Mouse (Mus musculus): ENCODE data around the gene 1520401A03Rik. TPM values are rescaled to one million over a fixed set of nuclear protein-coding genes. Genes with fewer than 3 reads are reported as not detected.
A peak's percentile ranks its signal among the peaks of the same experiment; 100 is the strongest.

1520401A03Rik gene
- total and polyA plus RNA-seq, 2 experiments from 2014 or later, result 0.26 TPM; not detected in 1

DNA sequence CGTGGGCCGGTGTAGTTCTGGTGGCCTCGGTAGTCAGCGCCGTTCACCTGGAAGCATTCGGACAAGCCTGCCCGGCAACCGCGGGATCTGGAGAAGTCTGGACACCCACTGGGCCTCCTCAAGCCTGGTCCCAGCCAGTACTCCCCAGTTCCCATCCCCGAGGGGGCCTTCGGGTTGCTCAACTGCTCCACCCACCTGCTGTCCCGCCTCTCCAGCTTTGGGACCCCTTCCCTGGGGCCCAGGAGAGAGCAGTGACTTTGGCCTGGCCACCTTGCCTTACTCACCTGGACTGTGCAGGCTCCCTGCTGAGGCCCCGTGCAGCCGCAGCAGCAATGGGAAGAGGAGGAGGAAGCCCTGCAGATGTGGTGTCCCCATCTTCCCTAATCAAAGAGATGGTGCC is 22.1 kb upstream of the 1520401A03Rik start:
- H3K4me3 ChIP-seq (ENCODE audit: low read length), result peak overlapping the region; percentile 40; the same call in 1 of the 2 replicates
- H3K27me3 ChIP-seq (ENCODE audit: insufficient read depth, low read length), result peaks cover 48% of the 10 kb centered on the region
- WGBS, result 3% methylated on average over 14 of the region's 14 CpGs
- peaks cover 22% of the 10 kb centered on the region; the same call in 1 of the 2 replicates for H3K4me1 ChIP-seq (ENCODE audit: insufficient read depth, low read length)
- no peak overlapping the region for H3K27ac ChIP-seq
- no peak for ATAC-seq
- TF ChIP-seq CTCF (IDR thresholded peaks at IDR 0.05; ENCODE audit: low read depth), result no peak
- H3K4me2 ChIP-seq (ENCODE audit: low read depth, low read length), result peak overlapping the region; percentile 65
- H3K9ac ChIP-seq (replicated peaks; ENCODE audit: low read length), result no peak overlapping the region
- H3K9me3 ChIP-seq (ENCODE audit: low read length), result no peaks in the 10 kb centered on the region
- H3K36me3 ChIP-seq (ENCODE audit: insufficient read depth, low read length), result no peaks in the 10 kb centered on the region
- no peak for DNase-seq (ENCODE audit: low spot score)

DNA sequence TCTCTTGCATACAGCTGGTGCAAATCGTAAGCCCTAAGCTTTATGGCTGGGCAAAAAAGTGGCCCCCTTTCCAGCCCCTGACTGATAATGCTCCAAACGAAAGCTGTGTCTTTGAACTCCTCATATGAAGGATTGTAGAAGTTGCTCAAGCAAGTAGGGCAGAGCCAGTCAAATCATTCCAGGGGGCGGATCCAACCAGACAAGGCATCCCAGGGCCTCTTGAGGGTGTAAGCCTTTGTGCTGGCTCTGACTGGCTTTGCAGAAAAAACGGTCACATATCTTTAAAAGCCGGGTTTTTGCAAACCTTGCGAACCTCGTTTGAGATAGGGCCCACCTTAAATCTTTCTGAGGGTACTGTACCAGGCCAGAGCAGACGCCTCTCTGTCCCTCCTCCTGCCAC is 21.5 kb upstream of the 1520401A03Rik start:
- peaks cover 25% of the 10 kb centered on the region; the same call in 1 of the 2 replicates for H3K4me1 ChIP-seq (ENCODE audit: insufficient read depth, low read length)
- H3K27ac ChIP-seq, result no peak overlapping the region
- H3K27me3 ChIP-seq (ENCODE audit: insufficient read depth, low read length), result peaks cover 48% of the 10 kb centered on the region
- H3K9me3 ChIP-seq (ENCODE audit: low read length), result no peaks in the 10 kb centered on the region
- no peak for TF ChIP-seq CTCF (IDR thresholded peaks at IDR 0.05; ENCODE audit: low read depth)
- 27% methylated on average over 8 of the region's 8 CpGs for WGBS
- DNase-seq (ENCODE audit: low spot score), result no peak
- no peaks in the 10 kb centered on the region for H3K36me3 ChIP-seq (ENCODE audit: insufficient read depth, low read length)
- ATAC-seq, result no peak
- H3K4me2 ChIP-seq (ENCODE audit: low read depth, low read length), result no peak overlapping the region
- H3K4me3 ChIP-seq (ENCODE audit: low read length), result no peak overlapping the region
- no peak overlapping the region for H3K9ac ChIP-seq (replicated peaks; ENCODE audit: low read length)

GRCm38 (mm10) chr17:23742941-23743340 is 20.4 kb upstream of the 1520401A03Rik start:
- no peak overlapping the region for H3K4me3 ChIP-seq (ENCODE audit: low read length)
- H3K27me3 ChIP-seq (ENCODE audit: insufficient read depth, low read length), result peaks cover 48% of the 10 kb centered on the region
- H3K9ac ChIP-seq (replicated peaks; ENCODE audit: low read length), result no peak overlapping the region
- H3K4me1 ChIP-seq (ENCODE audit: insufficient read depth, low read length), result peaks cover 35% of the 10 kb centered on the region
- H3K36me3 ChIP-seq (ENCODE audit: insufficient read depth, low read length), result no peaks in the 10 kb centered on the region
- H3K27ac ChIP-seq, result no peak overlapping the region
- no peaks in the 10 kb centered on the region for H3K9me3 ChIP-seq (ENCODE audit: low read length)
- DNase-seq (ENCODE audit: low spot score) (no peak), ATAC-seq (no peak)
- no peak for TF ChIP-seq CTCF (IDR thresholded peaks at IDR 0.05; ENCODE audit: low read depth)
- WGBS, result 65% methylated on average over 12 of the region's 12 CpGs
- no peak overlapping the region for H3K4me2 ChIP-seq (ENCODE audit: low read depth, low read length)

GRCm38 (mm10) chr17:23742210-23742793 is 19.7 kb upstream of the 1520401A03Rik start:
- Histone ChIP-seq H3K4me1 (ENCODE audit: insufficient read depth, low read length) (peaks cover 40% of the 10 kb centered on the region), H3K9ac (replicated peaks; ENCODE audit: low read length) (0 out of 2 replicates have a peak overlapping the region, but pooled peaks have one; percentile 17), H3K4me2 (ENCODE audit: low read depth, low read length) (peak overlapping the region; percentile 36; the same call in 1 of the 2 replicates), H3K9me3 (ENCODE audit: low read length) (no peaks in the 10 kb centered on the region), H3K27ac (no peak overlapping the region), H3K36me3 (ENCODE audit: insufficient read depth, low read length) (0 out of 2 replicates have a peak, but pooled peaks cover 4% of the 10 kb centered on the region), H3K4me3 (ENCODE audit: low read length) (peak overlapping the region; percentile 21), H3K27me3 (ENCODE audit: insufficient read depth, low read length) (peaks cover 48% of the 10 kb centered on the region)
- ATAC-seq (no peak), DNase-seq (ENCODE audit: low spot score) (peak; percentile 48)
- WGBS, result 8% methylated on average over 44 of the region's 44 CpGs
- no peak for TF ChIP-seq CTCF (IDR thresholded peaks at IDR 0.05; ENCODE audit: low read depth)

DNA sequence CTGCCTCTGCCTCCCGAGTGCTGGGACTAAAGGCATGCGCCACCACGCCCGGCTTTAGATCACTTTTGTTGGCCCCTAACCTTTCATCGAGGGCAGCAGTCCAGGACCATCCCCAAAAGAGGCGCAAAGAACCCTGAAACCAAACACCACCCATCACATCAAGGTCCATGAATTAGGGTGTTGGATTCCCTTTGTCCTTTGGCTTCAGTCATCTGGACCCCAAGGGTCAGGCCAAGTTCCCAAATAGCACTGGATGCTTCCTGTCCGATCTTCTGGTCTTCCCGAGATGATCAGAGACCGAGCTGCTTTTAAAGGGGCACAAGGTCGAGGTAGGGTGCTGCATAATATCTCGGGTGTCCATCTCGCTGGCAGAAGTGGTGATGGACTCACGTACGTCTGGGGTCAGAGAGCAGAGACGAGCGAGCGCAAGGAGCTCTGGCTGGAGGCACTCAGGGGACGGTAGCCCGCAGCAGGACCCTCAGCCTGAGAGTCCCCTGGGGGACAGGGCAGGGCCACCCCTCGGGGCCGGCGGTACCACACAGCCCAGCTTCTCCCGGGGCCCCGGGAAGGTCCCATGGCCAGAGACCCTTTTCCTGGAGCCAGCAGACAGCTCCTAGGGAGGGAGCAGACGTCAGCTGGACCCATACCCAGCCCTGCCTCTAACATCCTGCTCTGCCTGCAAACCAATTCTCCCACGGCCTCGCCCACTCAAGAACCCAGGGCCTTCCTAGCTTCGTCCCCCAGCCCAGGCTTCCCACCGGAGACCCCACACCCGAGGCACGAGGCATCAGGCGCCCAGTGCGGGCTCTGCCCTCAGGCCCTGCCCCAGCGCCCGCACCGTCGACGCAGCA is 19.0 kb upstream of the 1520401A03Rik start:
- TF ChIP-seq CTCF (IDR thresholded peaks at IDR 0.05; ENCODE audit: low read depth), result no peak
- no peak overlapping the region for H3K27ac ChIP-seq
- H3K36me3 ChIP-seq (ENCODE audit: insufficient read depth, low read length), result peaks cover 10% of the 10 kb centered on the region; the same call in 1 of the 2 replicates
- H3K4me3 ChIP-seq (ENCODE audit: low read length), result 0 out of 2 replicates have a peak overlapping the region, but pooled peaks have one; percentile 21
- H3K4me2 ChIP-seq (ENCODE audit: low read depth, low read length), result 0 out of 2 replicates have a peak overlapping the region, but pooled peaks have one; percentile 36
- WGBS, result 55% methylated on average over 38 of the region's 38 CpGs
- ATAC-seq, result no peak
- no peaks in the 10 kb centered on the region for H3K9me3 ChIP-seq (ENCODE audit: low read length)
- DNase-seq (ENCODE audit: low spot score), result no peak
- peaks cover 48% of the 10 kb centered on the region for H3K27me3 ChIP-seq (ENCODE audit: insufficient read depth, low read length)
- H3K9ac ChIP-seq (replicated peaks; ENCODE audit: low read length), result 0 out of 2 replicates have a peak overlapping the region, but pooled peaks have one; percentile 17
- peaks cover 40% of the 10 kb centered on the region for H3K4me1 ChIP-seq (ENCODE audit: insufficient read depth, low read length)

DNA sequence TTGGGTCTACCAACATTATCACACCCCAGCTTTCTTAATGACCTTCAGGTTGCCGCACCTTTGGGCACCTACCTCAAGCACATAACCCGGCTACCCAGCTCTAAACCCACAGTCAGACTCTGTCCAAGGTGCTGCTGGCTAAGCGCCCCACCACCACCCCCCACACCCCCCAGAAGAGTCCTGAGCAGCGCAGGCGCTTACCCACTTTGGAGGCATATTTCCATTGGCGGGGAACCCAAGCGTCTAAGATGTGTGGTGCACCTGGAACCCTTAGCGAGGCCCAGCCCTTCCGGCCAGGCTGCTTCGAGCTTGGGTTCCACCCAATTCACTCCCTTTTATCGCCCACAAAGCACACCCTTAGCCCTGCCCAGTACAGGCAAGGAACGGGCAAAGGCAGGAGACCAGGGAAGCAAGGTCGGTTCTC is 18.0 kb upstream of the 1520401A03Rik start, which contains the start of gene Paqr4:
Gene Paqr4, minus strand, starts transcription at position 270 of the 424 bp plus-strand sequence.
- ATAC-seq, result peak; percentile 21; the same call in 1 of the 2 replicates
- peak within 1 kb of the TSS; percentile 88 for H3K27ac ChIP-seq
- 7% methylated on average over 13 of the region's 13 CpGs for WGBS
- TF ChIP-seq CTCF (IDR thresholded peaks at IDR 0.05; ENCODE audit: low read depth), result no peak
- peak within 1 kb of the TSS; percentile 82 for H3K4me3 ChIP-seq (ENCODE audit: low read length)
- H3K9ac ChIP-seq (replicated peaks; ENCODE audit: low read length), result peak within 1 kb of the TSS; percentile 77
- no peak for DNase-seq (ENCODE audit: low spot score)
- H3K27me3 ChIP-seq (ENCODE audit: insufficient read depth, low read length), result peaks cover 41% of the 10 kb centered on the region
- no peaks in the 10 kb centered on the region for H3K9me3 ChIP-seq (ENCODE audit: low read length)
- peaks cover 36% of the 10 kb centered on the region for H3K4me1 ChIP-seq (ENCODE audit: insufficient read depth, low read length)
- H3K4me2 ChIP-seq (ENCODE audit: low read depth, low read length), result peak within 1 kb of the TSS; percentile 74
- peaks cover 13% of the 10 kb centered on the region; the same call in 1 of the 2 replicates for H3K36me3 ChIP-seq (ENCODE audit: insufficient read depth, low read length)

Data from hindbrain, postnatal 0 days (tissue).